Mouse (Mus musculus): ENCODE measurements around the gene Cngb1.

Cngb1 gene

GRCm38 (mm10) chr8:95306431-95306830 lies at the start of gene Cngb1:
TSS of gene Cngb1 (minus strand) at chr8:95306585.
- DNase-seq, result no peak

- no peak for DNase-seq
Measured at GRCm38 (mm10) chr8:95354606-95355005, 48.2 kb upstream of the Cngb1 start.

GRCm38 (mm10) chr8:95352871-95353866 lies 46.8 kb upstream of the Cngb1 start:
- DNase-seq, result no peak

DNA sequence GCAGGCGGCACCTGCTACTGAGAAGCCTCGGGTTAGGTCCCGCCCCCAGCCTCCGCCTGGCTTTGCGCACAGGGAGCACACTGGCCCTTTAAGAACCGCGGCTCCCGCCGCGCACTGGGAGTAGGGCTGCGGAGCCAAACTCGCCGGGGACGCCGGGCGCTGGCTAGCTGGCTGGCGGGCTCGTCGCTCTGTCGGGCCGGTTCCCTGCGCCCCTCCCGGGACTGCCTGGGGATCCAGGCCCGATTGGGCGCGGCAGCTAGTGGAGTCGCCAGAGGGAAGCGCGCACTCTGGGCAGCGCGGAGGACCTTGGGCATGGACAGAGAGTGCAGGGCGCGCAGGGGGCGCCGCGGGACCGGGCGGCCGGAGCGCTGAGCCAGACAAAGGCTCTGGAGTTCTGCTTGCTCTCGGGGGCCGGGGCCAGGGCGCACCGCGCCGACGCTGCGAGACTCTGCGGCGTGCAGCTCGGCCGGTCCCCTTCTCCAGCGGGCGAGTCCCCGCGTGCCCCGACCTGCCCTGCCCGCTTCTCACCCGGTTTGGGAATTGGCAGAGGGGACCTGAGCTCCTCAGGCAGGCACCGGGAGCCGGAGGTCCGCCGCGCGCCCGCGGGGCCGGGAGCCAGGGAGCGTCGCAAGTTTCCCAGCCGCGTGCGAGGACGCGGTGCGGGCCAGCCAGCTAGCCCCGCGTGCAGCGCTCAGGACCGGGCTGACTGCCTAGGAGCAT lies 45.9 kb upstream of the Cngb1 start, which contains the start of gene Mmp15:
Gene Mmp15, plus strand, starts transcription at position 118 of the 720 bp plus-strand sequence.
- DNase-seq, result peak; percentile 44

DNA sequence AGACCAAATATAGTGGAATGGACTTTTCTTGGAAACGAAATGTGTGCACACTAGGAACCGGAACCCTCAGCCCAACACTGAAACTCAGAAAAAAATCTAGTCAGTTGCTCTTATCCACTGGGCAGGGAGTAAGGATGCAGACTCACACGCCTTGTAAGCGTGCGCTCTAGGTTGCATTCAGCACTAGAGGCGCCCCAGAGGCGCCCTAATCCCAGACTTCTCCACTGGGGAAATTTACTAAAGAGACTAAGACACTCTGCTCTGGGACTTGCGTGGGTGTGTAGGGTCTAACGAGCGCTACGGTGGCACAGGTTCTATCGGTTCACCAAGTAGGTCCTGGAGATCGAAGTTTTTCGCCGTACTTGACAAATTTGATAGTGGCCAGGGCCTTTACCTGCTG lies 45.1 kb upstream of the Cngb1 start:
- no peak for DNase-seq

- DNase-seq, result peak; percentile 49
Measured at GRCm38 (mm10) chr8:95348811-95349630, 42.6 kb upstream of the Cngb1 start.

- DNase-seq, result no peak
Measured at GRCm38 (mm10) chr8:95348356-95348755, 42.0 kb upstream of the Cngb1 start.

DNA sequence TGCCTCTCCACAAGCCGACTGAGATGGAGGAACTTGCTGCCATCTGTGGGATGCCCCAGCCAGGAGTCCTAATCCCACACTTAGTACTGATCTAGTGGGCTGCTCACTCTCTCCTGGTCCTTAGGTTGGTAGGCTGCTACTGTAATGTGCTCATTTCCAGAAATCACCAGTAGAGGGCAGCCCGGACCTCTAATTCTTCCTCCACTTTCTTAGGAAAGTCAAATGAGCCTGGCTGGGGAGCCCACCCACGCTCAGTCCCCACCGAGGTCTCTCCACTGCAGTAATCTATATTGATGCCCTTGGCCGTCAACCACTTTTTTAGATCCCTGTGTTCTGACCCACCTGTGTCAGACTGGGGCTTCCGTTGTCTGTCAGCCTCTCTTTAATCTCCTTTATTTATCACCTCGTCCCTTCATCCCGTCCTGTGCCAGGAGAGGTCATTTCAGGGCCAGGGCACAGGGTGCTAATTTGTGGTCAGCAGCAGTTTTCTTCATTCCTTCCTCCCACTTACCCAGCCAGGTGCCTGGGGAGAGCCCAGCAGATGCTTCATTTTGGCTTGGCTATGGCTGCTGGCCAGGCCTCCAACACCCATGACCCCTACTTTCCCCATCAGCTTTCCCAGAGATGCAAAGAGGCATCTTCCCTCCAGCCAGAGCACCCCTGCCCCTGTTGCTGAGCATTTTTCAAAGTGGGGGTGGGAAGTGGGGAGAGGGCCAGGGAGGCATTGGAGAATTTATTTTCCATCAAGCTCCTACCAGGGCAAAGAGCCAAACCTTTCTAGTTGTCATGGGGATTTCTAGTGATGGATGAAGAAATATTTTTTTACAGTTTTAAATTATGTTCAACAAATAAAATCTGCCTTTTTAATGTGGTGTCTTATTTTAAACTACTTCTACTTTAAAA lies 40.5 kb upstream of the Cngb1 start:
- DNase-seq, result peak; percentile 45

DNA sequence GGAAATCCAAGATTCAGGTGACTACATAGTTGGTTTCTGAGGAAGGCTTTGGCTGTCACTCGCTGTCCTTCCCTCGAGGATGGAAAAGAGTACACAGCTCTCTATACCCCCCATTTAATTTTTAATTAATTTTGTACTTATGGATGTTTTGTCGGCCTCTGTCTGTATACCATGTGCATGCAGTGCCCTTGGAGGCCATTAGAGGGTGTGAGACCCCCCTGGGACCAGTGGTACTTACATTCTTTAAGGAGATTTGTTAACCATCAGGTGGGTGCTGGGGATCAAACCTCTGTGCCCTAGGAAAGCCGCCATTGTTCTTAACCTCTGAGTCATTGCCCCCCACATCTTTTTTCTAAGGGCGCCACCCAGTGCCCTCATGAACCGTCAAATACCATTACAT lies 38.3 kb upstream of the Cngb1 start:
- DNase-seq, result no peak

DNA sequence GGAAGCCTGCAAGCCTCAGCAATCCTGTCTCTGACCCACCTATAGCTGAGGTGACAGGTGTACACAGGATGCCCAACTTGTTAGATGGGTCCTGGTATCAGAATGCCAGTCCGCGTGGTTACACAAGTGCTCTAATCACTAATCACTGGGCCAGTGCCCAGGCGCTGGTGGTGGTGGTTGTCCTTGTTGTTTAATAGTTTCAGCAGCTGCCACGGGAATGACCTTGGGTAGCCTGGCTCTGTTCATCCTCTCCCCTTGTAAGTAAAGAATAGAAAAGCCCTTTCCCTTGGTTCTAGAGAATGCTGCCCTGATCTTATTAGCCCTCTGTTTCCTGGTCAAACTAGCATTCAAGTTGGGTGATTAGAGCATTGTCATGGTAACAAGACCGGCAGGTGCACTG lies 35.3 kb upstream of the Cngb1 start:
- peak; percentile 46 for DNase-seq

DNA sequence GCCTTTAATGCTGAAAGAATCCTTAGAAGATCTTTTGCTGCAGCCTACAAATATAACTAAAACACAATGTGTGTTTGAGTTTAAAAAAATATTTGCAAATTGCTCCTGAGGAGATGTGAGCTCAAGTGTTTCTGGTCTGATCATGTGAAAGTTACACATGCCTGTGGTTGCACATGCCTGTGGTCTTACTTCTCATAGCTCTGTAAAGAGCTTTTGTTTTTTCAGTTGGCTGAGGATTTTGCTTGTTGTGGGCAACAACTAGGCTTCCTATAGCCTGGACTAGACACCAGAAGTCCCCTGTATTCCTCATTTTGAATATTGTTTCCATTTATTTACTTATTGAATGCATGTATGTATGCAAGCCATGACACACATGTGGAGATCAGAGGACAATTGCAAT lies 30.0 kb upstream of the Cngb1 start:
- no peak for DNase-seq

- DNase-seq, result no peak
Measured at GRCm38 (mm10) chr8:95335706-95336105, 29.3 kb upstream of the Cngb1 start.

- DNase-seq, result no peak
Measured at GRCm38 (mm10) chr8:95332437-95333199, 26.2 kb upstream of the Cngb1 start.

DNA sequence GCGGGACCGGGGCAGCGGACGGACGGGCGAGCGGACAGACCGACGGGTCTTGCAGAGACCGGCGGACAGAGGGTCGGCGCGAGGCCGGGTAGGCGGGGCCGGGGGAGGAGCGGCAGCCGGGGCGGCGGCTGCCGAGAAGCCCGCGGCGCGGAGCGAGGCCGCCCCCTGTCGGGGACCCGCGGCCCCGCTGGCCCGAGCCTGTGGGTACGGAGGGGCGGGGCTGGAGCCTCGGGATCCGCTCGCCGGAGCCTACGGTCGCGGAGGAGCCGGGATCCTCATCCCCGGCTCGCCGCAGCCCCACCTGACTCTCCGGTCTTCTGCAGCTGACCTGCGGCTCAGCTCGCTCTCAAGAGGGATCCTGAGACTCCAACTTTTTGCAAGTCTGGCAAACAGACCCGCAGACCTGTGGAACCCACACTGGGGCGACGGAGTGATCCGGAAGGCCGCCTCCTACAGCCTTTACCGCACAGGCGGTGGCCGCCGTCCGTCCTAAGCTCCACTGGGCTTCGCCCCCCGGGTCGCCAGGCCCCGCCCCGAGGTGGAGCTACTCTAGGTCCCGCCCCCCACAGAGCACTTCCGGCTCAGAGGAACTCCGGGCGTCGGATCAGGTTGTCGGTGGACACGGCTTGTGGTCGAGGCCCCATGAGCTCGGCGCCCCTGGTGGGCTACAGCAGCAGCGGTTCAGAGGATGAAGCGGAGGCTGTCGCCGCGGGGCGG lies 25.5 kb upstream of the Cngb1 start, which contains the start of the genes Zfp319 and Usb1:
Gene Zfp319, minus strand, starts transcription at position 231 of the 717 bp plus-strand sequence.
Gene Usb1, plus strand, starts transcription at position 565 of the 717 bp plus-strand sequence.
- DNase-seq, result peak; percentile 94

DNA sequence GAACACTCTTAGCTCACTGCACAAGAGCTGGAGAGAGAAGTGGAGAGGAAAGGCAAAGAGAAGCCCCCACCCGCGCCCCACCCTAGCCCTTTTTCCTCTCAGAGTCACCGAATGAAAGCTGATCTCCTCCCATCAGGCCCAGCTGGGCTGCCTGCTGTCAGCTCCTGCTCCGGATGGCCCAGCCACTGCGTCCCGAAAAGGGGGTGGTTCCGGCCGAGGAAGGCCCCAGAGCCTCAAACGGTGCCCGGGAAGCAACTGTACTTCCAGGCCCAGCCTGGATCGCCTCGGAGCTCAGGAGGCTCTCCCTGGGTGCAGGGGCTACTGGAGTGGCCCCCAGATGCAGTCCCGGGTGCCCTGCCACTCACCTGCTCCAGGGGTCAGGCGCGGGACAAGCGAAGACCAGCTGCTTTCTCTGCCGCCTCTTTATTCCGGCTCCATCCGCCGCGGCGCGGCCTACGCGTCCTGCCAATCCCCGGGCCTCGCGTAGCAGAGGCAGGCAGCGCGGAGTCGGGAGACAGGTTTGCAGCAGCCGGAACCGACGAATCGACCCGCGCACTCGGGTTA lies 24.9 kb upstream of the Cngb1 start:
- no peak for DNase-seq

- no peak for DNase-seq
Measured at GRCm38 (mm10) chr8:95330367-95330766, 24.0 kb upstream of the Cngb1 start.

DNA sequence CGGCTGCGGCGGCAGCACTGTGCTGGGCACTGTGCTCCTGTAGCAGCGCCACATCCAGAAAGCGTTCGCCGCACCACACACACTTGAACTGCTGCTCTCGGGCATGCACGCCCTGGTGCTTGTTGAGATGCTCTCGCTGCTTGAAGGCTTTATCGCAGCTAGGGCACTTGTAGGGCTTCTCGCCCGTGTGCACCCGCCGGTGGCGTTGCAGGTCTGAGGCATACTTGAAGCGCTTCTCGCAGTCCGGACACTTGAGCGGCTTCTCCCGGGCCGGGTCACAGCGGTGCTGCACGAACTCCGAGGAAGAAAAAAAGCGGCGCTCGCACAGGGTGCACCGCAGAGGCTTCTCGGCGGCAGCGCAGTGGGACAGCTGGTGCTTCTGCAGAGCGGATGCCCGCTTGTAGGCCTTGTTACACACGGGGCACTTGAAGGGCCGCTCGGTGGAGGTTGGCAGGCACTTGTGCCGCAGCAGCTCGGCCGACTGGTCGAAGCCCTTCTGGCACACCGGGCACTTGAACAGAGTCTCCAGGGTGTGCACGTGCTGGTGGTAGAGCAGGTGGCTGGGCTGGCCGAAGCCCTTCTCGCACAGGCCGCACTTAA lies 21.6 kb upstream of the Cngb1 start:
- no peak for DNase-seq

GRCm38 (mm10) chr8:95326822-95327221 lies 20.4 kb upstream of the Cngb1 start:
- no peak for DNase-seq

- DNase-seq, result no peak
Measured at GRCm38 (mm10) chr8:95324646-95325045, 18.3 kb upstream of the Cngb1 start.

Measured in kidney, adult 11 months (tissue).